Mouse (Mus musculus) common myeloid progenitor, adult 5-6 weeks (primary cell): ENCODE data around the gene Cd83. TPM values are rescaled to one million over a fixed set of nuclear protein-coding genes. Genes with fewer than 3 reads are reported as not detected.

ENCODE experiments used
- ATAC-seq: replicated peaks from 2 replicates; pipeline ENCODE4 v1.8.0; 2016; ENCODE audit warnings: low read depth, mild to moderate bottlenecking, moderate TSS enrichment, inconsistent platforms; ENCODE audit not compliant: poor library complexity, severe bottlenecking
- total RNA-seq: library from RNA; stranded (forward); fragments of 200-1000, 187-1606 nt; gene quantifications from 2 replicates; pipeline ENCODE4 v1.2.3, GENCODE M21; 2017

The Cd83 gene
- total RNA-seq: 0.68 TPM in 1 of 2 replicates, not detected in the other

DNA sequence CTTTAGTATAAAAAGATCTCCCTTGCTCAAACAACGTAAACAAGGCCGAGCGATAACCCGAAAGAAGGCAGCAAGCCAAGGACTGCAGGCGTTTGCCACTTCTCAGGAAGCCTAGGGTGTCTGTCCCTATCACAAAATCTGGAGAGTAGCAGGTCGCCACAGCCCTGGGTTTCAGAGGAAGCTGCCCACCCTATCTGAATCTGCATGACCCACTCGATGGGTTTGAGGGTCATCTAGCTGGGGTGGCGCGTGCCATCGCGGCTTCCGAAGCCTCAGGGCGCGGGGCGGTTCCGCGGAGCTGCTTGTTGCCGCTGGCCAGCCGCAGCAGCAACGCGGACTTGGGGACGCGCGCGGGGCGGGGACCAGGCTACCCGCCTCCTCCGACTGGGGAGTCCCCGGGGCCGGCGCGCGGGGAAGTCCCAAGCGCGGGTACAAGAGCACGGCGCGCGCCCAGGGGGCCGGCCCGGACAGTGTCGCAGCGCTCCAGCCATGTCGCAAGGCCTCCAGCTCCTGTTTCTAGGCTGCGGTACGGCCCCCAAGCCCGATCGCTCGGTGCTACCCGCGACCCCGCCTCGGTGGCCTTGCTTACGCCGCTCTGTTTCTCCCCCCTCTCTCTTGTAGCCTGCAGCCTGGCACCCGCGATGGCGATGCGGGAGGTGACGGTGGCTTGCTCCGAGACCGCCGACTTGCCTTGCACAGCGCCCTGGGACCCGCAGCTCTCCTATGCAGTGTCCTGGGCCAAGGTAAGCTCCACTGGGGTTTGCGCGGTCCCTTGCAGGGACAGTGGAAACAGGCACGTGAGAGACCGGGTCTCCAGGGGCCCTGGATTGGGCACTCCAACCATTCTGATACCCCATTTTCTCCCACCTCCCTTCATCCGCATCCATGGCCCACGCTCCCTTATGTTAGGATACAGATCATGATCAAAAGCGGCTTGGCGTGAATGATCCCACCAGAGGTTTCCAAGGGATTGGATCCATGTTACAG, at the start of gene Cd83:
Cd83 (plus strand) TSS at position 51 of the 987 bp plus-strand sequence.
- peak; percentile 48 for ATAC-seq

DNA sequence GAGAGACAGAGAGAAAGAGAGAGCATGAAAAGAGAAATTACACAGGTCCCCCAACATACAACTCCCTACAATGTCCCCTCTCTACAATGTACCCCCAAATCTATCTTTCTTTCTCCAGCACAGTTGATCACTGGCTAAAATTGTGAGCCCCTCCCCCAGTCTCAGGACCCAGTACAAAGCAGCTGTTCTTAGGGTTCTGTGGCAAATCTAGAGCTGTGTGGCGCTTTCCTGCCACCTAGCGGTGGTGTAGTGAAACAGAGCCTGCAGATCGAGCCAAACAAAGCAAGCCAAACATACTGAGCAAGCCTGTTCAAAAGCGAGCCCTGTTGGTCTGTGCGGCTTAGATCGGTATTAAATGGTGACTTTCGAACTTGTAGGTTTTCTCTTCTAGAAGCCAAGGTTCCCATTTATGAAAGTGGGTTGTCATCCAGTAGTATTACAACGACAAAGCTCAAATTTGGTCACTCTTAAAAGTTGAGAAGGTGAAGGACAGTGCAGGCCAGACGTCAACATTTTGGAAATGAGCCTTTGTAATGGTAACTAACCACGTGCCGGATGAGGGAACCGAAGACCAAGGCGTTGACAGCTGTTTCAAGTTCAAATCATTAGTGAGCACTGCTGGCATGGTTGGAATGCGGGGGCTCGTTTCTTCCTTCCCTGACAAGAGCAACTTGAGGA, 44.8 kb upstream of the Cd83 start:
- ATAC-seq: peak; percentile 88

DNA sequence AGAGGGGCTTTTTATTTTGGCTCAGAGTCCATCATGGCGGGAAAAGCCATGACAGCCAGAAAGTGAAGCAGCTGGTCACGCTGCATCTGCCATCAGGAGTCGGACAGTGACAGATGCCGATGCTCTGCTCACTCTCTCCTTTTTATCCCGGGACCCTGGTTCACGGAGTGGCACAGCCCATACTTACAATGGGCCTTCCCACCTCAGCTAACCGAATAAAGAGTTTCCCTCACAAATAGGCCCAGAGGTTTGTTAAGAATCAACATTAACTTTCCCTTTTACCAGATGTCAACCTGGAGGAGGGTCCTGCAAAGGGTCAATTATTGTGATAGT, 44.3 kb upstream of the Cd83 start:
- ATAC-seq: no peak

DNA sequence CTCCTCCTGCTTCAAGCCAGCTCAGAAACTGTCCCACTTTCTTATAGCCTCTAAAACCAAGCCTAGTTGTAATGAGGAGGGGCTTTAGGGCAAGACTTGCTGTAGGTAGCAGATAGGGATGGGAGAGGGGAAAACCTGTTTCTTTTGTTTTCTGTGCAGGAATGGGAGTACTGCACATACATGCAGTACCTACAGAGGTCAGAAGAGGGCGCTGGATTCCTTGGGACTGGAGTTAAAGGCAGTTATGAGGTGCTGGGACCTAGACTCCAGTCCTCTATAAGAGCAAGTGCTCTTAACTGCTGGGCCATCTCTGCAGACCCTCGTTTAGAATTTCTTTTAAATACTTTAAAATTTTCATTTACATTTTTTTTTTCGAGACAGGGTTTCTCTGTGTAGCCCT, 41.9 kb upstream of the Cd83 start:
- ATAC-seq: no peak

DNA sequence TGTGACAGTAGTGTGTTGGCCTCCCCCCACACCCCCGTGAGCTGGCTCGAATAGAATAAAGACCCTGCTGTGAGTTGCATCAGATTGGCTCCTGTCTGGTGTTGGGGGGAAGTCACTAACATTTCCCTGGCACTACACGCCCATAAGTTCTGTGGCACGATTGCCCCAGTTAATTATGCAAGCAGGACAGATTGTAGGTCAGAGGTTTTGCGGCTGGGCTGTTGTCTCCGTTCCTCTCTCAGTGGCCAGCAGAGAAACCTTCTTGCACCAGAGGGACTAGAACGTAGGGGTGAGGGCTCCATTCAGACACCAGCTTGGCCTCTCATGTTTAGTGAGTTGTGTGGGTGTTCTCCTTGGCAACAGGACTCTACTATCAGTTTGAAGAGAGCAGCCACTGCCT, 40.3 kb upstream of the Cd83 start:
- ATAC-seq: no peak

DNA sequence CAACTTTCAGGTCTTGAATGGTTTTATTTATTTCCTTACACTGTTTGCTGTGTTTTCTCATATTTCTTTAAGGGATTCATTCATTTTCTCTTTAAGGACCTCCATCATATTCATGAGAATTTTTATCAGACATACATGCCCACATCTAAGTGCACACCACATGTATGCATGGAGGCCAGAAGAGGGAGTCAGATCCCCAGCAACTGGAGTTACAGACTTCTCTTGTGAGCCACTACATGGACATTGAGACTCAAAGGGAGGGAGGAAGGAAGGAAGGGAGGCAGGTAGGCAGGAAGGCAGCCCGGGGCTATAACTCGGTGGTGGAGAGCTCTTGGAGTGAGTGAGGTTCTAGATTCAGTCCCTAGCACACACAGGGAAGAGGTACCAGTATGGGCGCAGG, 34.3 kb upstream of the Cd83 start:
- no peak for ATAC-seq

DNA sequence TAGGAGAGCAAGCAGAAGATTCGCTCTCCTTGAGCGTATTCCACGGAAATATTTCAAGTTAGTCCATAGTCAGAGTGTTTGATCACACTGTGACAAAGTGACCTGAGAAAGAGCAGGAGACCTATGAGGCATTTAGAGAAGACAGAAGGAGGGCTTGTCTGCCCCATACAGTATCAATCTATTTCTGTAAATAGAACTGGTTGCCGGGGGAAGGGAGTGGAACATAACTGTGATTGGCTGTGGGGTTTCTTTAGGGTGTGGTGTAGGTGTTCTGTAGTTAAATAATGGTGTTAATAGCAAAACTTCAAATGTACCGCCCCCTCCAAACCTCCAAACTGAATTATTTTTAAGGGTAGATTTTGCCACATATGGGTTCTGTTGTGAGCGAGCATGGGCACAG, 33.6 kb upstream of the Cd83 start:
- ATAC-seq: no peak

DNA sequence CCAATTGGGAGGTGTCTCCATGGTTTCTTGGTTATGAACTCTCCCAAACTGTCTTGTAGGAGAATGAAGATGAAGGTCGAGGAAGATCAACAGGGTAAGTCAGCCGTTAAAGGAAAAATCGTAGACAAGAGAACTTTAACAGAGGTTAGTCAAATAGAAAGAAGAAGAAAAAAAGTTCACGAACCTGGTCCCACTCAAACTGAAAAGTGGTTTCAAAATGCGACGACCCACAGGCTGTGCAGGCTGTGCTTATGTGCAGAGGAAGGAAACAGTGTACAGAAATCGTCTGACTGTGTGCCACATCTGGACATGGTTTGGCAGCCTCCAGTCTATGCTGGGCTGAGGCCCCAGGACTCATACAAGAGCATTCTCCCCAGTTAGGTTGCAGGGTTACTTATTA, 32.2 kb upstream of the Cd83 start:
- no peak for ATAC-seq

DNA sequence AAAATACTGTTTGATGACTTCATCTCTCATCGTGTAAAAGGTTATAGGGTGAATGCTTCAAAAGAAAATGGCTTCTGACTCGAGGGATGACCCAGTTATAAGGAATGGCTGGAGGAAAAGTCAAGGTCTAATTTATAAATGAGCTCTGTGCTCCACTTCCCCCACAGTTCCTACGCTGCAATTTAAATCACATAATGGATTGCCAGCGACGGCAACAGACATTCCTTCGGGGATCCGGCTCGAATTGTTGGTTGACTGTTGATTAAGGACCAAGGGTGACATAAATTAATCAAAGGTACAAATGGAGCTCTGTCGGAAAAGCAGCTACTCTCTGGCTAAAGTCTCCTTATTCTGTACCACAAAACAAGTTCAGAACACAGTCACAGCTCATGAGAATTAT, 30.9 kb upstream of the Cd83 start:
- no peak for ATAC-seq

DNA sequence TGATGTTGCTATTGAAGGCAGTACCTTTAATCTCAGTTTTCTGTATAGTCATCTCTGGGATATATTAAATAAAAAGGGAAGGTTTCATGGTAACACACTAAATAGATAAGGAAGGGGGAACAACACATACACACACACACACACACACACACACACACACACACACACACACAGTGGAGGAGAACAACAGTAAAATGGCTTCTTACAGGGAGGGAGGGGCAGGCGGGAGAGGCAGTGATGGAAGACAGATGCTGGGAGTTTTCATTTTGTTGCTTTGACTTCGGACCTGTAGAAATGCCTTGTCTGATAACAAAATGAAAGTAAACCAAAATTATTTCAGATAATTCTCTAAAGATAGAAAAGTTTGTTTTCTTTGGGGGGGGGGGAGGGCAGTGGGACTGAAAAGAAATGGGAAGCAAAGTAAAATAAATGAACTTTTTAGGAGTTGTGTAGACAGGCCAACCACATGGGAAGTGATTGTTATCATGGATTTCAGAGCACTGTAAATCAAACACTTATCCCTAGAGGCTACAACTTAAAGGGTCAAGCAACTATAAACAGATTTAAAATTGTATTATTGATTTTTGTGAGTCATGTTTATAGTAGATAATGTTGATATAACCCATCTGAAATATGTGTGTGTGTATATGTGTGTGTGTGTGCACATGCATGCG, 30.0 kb upstream of the Cd83 start:
- no peak for ATAC-seq

DNA sequence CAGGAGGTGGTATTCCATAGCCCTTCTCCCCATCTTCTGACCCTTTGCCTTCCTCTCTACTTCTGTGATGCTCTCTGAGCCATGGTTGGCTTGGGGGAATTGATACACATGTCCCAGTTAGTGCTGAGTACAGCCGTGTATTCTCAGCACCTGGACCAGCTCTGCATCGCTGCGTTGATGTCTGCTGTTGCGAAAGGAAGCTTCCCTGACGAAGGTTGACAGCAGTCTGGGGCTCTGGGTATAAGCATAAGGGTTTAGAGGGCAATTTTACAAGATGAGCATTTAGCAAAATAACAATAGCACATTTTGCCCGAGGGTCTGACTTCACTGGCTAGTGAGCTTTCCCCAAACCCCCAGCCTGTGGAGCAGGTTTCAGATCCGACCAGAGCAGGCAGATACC, 29.0 kb upstream of the Cd83 start:
- no peak for ATAC-seq

DNA sequence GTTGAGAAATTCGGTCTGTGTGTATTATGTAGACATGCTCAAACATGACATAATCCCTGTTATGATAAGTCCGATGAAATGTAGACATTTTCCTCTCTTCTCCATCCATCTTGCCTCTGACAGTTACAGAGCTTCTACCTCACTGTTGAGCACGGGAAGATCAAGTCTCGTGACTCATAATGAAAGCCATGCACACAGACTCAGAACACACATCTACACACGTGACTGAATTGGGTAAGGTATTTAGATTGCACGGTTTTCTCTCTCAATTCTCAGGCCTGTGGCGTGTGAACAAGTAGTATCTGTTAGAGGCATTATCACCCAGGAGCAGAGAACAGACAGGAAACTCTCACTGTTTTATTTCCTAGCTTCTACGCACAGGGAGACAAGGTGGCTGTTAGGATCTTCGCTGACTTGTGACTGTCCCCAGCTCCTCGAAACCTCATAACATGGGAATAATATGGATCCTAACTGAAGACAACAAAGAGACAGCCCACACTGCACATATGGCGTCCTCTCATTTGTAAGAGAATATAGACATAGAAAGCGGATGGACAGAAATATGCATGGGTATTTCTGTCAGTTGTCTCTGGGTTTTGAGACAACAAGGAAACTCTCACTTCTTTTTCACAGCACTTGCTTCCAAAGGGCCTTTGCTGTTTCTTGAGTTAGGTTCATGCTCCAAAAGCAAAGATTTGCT, 23.3 kb upstream of the Cd83 start:
- no peak for ATAC-seq

DNA sequence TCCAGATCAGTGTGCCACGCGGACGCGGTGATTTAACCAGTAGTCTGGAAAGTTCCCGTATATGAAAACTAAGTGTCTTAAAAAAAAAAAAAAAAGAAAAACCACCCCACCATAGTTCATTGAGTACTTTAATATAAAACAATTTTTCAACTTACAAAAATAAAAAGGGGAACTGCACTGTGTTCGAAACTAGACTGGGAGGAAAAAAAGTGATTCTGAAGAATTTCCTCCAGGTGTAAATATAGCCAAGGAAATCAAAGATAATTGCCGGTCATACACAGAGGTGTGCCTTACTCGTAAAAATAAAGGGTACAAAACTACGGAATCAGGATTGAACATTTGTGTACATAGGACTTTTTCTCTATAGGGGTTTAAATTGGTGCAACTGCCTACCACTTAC, 21.7 kb upstream of the Cd83 start:
- ATAC-seq: no peak

DNA sequence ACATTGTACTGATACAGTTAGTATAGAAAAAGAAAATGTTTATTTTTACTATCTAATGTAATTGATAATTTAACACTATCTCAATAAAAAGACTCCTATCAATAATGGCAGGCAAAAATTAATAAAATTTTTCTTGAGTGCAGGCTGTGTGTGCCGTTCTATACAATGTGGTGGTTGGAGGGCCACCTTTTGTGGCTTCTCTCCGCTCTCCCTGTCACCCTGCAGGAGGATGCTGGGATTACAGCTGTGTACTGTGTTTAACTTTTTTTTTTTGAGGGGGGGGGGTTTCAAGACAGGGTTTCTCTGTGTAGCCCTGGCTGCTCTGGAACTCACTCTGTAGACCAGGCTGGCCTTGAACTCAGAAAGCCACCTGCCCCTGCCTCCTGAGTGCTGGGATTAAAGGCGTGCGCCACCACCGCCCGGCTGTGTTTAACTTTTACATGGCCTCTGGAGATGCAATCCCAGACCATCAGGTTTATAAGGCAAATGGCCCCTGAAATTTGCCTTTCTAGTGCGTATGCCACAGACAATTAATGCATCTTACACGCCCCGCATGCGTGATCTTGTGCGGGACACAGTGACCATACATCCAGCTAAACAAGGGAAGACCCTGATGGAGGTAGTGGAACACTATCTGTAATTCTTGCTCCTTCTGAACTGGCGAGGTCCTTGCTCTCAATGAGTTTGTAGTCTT, 21.1 kb upstream of the Cd83 start:
- no peak for ATAC-seq

DNA sequence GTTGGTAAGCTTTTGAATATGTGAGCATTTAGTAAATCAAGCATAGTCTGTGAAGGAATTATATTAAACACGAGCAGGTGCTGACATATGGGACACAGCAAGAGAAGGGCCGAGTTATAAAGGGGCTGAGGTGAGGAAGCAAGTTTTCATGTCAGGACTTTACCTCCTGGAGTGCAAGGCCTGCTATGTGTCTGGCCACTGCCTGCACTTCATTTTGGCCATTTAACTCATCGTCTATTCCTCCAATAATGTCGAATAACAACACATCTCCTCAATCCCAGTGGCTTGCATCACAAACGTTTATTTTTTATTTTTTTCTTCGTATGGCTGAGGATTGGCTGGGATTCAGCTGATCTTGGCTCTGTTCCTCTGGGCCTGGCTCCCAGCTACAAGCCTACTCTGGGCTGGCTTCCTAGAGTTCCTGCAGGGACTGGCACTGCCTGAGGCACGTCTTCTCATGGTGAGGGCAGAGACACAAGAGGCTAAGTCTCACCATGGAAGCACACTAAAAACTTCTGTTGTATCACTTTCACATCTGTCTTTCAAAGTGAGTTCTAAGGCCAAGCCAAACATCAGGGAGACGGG, 20.5 kb upstream of the Cd83 start:
- no peak for ATAC-seq

DNA sequence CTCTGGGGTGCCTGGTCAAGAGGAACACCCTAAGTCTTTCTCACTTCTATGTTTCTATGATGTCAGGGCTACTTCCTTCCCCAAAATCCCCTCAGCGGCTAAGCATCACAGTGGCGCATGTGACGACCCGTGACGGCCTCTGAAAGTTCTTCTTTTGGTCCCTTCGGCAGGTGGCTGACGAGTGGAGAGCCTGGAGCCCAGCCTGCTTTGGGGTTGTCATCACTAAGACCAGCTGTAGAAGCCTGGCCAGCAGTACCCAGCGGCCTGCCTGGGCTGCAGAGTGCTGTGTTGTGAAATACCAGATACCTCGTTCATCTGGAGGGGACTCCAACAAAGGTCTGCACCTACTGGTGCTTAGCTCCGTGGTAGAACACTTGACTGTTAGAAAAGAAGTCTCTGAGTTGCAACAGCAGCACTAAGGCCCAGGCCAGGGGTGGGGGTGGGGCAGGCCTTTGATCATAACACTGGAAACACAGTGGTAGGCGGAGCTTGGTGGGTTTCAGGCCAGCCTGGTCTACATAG, 19.2 kb upstream of the Cd83 start:
- peak; percentile 93 for ATAC-seq

DNA sequence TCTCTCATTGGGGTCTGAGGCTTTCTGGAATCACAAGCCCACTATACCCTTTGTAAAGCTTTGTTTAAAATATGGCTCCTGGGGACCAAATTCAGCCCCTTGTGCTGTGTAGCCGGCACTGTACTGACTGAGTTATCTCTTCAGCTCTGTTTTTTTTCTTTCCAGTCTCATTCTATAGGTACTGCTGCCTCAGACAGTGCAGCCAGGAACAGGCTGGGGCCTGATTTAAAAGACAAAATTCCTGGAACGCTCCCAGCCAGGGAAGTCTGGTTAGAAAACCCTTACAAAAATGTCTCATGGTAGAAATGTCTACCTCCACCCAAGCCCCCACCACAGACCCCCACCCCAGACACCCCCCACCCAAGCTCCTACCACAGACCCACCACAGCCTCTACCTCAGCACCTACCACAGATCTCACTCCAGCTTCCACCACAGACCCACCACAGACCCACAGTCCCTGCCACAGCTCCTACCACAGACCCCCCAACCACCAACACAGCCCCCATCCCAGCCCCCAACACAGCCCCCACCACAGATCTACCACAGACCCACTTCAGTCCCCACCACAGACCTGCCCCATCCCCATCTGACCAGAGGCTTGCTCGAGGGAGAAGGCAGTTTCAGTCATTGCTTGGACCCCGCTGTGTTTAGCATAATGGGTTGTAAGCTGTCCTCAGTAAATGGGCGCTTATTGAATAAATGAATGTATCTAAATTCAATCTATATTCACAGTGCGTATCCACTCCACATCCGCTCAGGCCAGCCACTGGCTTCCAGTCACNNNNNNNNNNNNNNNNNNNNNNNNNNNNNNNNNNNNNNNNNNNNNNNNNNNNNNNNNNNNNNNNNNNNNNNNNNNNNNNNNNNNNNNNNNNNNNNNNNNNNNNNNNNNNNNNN, 17.5 kb upstream of the Cd83 start:
- no peak for ATAC-seq

DNA sequence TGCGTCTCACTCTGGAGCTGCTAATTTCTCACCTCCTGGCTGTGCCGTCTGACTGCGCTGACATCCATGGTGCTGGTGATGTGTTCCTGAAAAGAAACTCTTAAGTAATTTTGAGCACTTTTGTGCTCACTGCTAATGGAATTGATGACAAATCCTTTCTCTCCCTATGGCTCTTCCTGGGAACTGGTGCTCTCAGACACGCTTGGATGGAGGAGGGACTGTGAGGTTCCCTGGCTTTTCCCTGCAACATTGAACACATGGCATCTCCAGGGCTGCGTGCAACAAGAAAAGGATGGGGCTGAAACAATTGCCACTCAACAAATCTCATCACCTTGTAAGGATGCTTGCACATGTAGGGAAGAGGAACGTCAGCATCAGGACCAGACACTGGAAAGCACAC, 11.6 kb upstream of the Cd83 start:
- ATAC-seq: no peak
